Mouse (Mus musculus): ENCODE results near the gene P2ry12.

P2ry12 gene

GRCm38 (mm10) chr3:59182129-59182528 lies 80.5 kb downstream of the P2ry12 start:
- no peak for DNase-seq (ENCODE audit: low spot score)

- DNase-seq (ENCODE audit: low spot score), result no peak
Observed at GRCm38 (mm10) chr3:59181134-59181533, 81.5 kb downstream of the P2ry12 start.

GRCm38 (mm10) chr3:59176871-59177270 lies 85.8 kb downstream of the P2ry12 start:
- DNase-seq (ENCODE audit: low spot score), result no peak

GRCm38 (mm10) chr3:59175234-59175633 lies 87.4 kb downstream of the P2ry12 start:
- peak; percentile 71 for DNase-seq (ENCODE audit: low spot score)

- DNase-seq (ENCODE audit: low spot score), result no peak
Observed at GRCm38 (mm10) chr3:59174426-59175154, 88.1 kb downstream of the P2ry12 start.

- no peak for DNase-seq (ENCODE audit: low spot score)
Observed at GRCm38 (mm10) chr3:59169921-59170627, 92.6 kb downstream of the P2ry12 start.

- peak; percentile 16 for DNase-seq (ENCODE audit: low spot score)
Observed at GRCm38 (mm10) chr3:59169215-59169614, 93.5 kb downstream of the P2ry12 start.

- DNase-seq (ENCODE audit: low spot score), result no peak
Observed at GRCm38 (mm10) chr3:59168476-59168875, 94.2 kb downstream of the P2ry12 start.

GRCm38 (mm10) chr3:59167417-59168054 lies 95.1 kb downstream of the P2ry12 start:
- DNase-seq (ENCODE audit: low spot score), result peak; percentile 22

Measured in adipocyte (in vitro differentiated cells).